Mouse (Mus musculus): Measurements from ENCODE around the gene Patj.

GRCm38 (mm10) chr4:98489386-98489785 lies 93.8 kb downstream of the Patj start:
- no peak for TF ChIP-seq POLR2A (IDR thresholded peaks at IDR 0.05; ENCODE audit: insufficient read length, low read depth)
- no peak for TF ChIP-seq E2F4 (IDR thresholded peaks at IDR 0.05; ENCODE audit: insufficient read depth)
- no peak for TF ChIP-seq TCF12 (IDR thresholded peaks at IDR 0.05; ENCODE audit: insufficient read depth, poor library complexity, severe bottlenecking)
